Mouse (Mus musculus): Measurements from ENCODE around the gene Cblb. TPM values are rescaled to one million over a fixed set of nuclear protein-coding genes. Genes with fewer than 3 reads are reported as not detected.

The Cblb gene
- polyA plus RNA-seq, 2 experiments, result 1.8 TPM

DNA sequence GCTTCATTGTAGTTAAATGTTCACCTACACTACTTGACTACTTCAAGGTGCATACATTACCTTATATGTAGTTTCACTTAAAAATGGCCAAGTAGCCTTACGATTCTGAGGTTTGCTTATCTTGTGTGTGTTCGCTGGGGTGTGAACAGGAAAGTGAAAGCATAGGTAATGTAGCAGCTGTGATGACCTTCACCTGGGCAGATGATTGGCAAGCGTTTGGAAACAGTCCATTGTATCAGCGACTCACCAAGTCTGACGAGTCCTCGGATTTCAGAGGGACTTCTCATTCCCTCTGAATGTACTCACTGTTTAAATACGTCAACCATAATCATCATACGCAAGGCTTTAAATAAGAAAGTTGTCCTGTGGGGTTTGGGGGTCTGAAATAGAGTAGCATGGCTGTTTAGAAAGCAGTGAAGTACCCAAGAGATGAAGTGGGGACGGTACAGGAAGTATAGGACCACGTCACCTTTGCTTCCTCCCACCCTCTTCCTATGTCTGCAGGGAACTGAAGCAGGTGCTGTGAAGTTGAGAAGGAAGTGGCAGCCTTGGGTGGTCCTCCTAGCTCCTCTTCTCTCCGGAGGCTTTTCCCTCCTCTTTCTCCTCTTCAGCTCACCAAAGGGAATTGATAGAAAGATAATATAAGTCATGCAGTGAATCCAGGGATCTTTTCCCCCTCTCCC is 101.9 kb downstream of the Cblb start:
- Histone ChIP-seq H3K9me3 (ENCODE audit: control insufficient read depth, low read length) (no peaks in the 10 kb centered on the region), H3K36me3 (replicated peaks; ENCODE audit: control insufficient read depth, insufficient read depth, low read depth) (no peaks in the 10 kb centered on the region), H3K4me2 (ENCODE audit: low read depth) (no peak overlapping the region), H3K9ac (replicated peaks) (no peak overlapping the region), H3K27ac (no peak overlapping the region), H3K27me3 (ENCODE audit: control insufficient read depth, insufficient read depth, low read length) (no peaks in the 10 kb centered on the region), H3K4me3 (ENCODE audit: insufficient read depth in 1 of 2, low read depth in 2 of 2, low read length in 2 of 2) (no peak overlapping the region), H3K4me1 (replicated peaks; ENCODE audit: control insufficient read depth in 2 of 2, insufficient read depth in 2 of 2, low read length in 1 of 2) (no peaks in the 10 kb centered on the region)
- no peak for DNase-seq (ENCODE audit: low read depth in 3 of 3, low spot score in 3 of 3)
- no peak for TF ChIP-seq EP300 (IDR thresholded peaks at IDR 0.05; ENCODE audit: low read depth)
- no peak for TF ChIP-seq CTCF (IDR thresholded peaks at IDR 0.05; ENCODE audit: low read depth)
- no peak for ATAC-seq (ENCODE audit: insufficient read depth)
- WGBS (ENCODE audit: insufficient replicate concordance), result 67% methylated on average over 11 of the region's 11 CpGs

DNA sequence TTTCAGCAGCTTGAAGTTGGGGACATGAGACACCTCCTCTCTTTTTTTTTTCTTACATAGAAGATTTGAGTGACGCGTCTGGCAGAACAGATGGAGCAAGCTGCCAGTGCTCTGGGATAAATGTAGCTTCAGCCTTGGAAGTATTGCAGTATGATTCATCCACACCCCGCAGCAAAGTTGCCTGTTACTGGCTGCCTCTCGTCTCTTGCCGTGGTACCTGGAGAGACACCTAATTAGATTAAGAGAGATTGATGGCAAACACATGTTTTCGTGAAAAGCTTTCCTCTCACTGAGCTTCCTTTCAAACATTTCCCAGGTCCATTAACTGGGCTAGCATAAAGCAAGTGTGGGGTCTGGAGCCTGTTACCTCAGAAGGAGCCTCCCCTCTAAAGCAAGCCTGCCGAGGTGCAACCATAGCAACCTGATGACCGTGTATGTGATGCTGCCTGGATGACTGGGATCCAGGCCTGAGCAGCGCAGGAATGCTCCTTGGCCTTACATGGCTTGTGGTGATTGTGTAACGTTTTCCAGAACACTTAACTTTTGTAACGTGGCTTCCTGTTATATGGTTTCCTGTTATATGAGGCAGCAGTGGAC is 103.7 kb downstream of the Cblb start:
- Histone ChIP-seq H3K4me2 (ENCODE audit: low read depth) (no peak overlapping the region), H3K9ac (replicated peaks) (no peak overlapping the region), H3K9me3 (ENCODE audit: control insufficient read depth, low read length) (no peaks in the 10 kb centered on the region), H3K36me3 (replicated peaks; ENCODE audit: control insufficient read depth, insufficient read depth, low read depth) (no peaks in the 10 kb centered on the region), H3K27me3 (ENCODE audit: control insufficient read depth, insufficient read depth, low read length) (no peaks in the 10 kb centered on the region), H3K4me1 (replicated peaks; ENCODE audit: control insufficient read depth in 2 of 2, insufficient read depth in 2 of 2, low read length in 1 of 2) (no peaks in the 10 kb centered on the region), H3K4me3 (ENCODE audit: insufficient read depth in 1 of 2, low read depth in 2 of 2, low read length in 2 of 2) (no peak overlapping the region), H3K27ac (no peak overlapping the region)
- TF ChIP-seq EP300 (IDR thresholded peaks at IDR 0.05; ENCODE audit: low read depth) (no peak), CTCF (IDR thresholded peaks at IDR 0.05; ENCODE audit: low read depth) (no peak)
- no peak for DNase-seq (ENCODE audit: low read depth in 3 of 3, low spot score in 3 of 3)
- ATAC-seq (ENCODE audit: insufficient read depth), result no peak
- 65% methylated on average over 11 of the region's 11 CpGs for WGBS (ENCODE audit: insufficient replicate concordance)

DNA sequence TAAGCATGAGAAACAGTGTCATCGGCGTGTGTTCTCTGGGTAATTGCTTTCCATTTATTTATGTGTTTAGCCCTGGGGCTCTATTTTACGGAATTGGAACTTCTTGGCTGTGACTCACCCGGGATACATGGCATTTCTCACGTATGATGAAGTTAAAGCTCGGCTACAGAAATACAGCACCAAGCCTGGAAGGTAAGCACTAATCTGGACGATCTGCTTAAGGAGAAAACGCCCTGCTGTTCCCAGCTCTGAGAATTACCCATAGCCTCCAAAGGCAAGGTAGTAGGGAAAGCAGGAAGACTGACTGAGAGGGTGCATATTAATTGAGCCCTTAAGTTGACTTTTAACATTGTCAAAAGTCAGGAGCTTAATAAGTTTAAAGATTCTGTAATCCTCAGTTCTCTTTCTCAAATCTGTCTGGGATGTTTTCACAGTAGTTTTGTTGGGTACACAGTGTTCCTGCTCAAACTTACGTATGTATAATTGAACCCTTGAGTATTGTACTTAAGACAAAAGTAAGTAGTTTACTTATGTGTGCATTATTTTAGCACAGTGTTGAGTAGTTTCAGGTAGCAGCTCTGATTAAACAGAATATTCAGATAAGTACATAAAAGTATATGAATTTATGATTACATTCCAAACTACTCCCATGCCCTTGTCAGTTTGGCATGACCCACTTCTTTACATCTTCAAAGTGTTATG is 104.8 kb downstream of the Cblb start:
- Histone ChIP-seq H3K4me3 (ENCODE audit: insufficient read depth in 1 of 2, low read depth in 2 of 2, low read length in 2 of 2) (no peak overlapping the region), H3K27ac (no peak overlapping the region), H3K4me1 (replicated peaks; ENCODE audit: control insufficient read depth in 2 of 2, insufficient read depth in 2 of 2, low read length in 1 of 2) (no peaks in the 10 kb centered on the region), H3K4me2 (ENCODE audit: low read depth) (no peak overlapping the region), H3K9ac (replicated peaks) (no peak overlapping the region), H3K36me3 (replicated peaks; ENCODE audit: control insufficient read depth, insufficient read depth, low read depth) (no peaks in the 10 kb centered on the region), H3K9me3 (ENCODE audit: control insufficient read depth, low read length) (no peaks in the 10 kb centered on the region), H3K27me3 (ENCODE audit: control insufficient read depth, insufficient read depth, low read length) (no peaks in the 10 kb centered on the region)
- ATAC-seq (ENCODE audit: insufficient read depth) (no peak), DNase-seq (ENCODE audit: low read depth in 3 of 3, low spot score in 3 of 3) (no peak)
- WGBS (ENCODE audit: insufficient replicate concordance), result 75% methylated on average over 9 of the region's 9 CpGs
- TF ChIP-seq CTCF (IDR thresholded peaks at IDR 0.05; ENCODE audit: low read depth) (no peak), EP300 (IDR thresholded peaks at IDR 0.05; ENCODE audit: low read depth) (no peak)

GRCm38 (mm10) chr16:52143101-52143500 is 112.1 kb downstream of the Cblb start:
- Histone ChIP-seq H3K4me2 (ENCODE audit: low read depth) (no peak overlapping the region), H3K4me3 (ENCODE audit: insufficient read depth in 1 of 2, low read depth in 2 of 2, low read length in 2 of 2) (no peak overlapping the region), H3K36me3 (replicated peaks; ENCODE audit: control insufficient read depth, insufficient read depth, low read depth) (no peaks in the 10 kb centered on the region), H3K27me3 (ENCODE audit: control insufficient read depth, insufficient read depth, low read length) (no peaks in the 10 kb centered on the region), H3K27ac (no peak overlapping the region), H3K4me1 (replicated peaks; ENCODE audit: control insufficient read depth in 2 of 2, insufficient read depth in 2 of 2, low read length in 1 of 2) (no peaks in the 10 kb centered on the region), H3K9me3 (ENCODE audit: control insufficient read depth, low read length) (no peaks in the 10 kb centered on the region), H3K9ac (replicated peaks) (no peak overlapping the region)
- DNase-seq (ENCODE audit: low read depth in 3 of 3, low spot score in 3 of 3) (no peak), ATAC-seq (ENCODE audit: insufficient read depth) (no peak)
- TF ChIP-seq EP300 (IDR thresholded peaks at IDR 0.05; ENCODE audit: low read depth), result no peak
- 79% methylated on average over 13 of the region's 13 CpGs for WGBS (ENCODE audit: insufficient replicate concordance)

GRCm38 (mm10) chr16:52143818-52144217 is 112.8 kb downstream of the Cblb start:
- Histone ChIP-seq H3K9me3 (ENCODE audit: control insufficient read depth, low read length) (no peaks in the 10 kb centered on the region), H3K4me3 (ENCODE audit: insufficient read depth in 1 of 2, low read depth in 2 of 2, low read length in 2 of 2) (no peak overlapping the region), H3K27me3 (ENCODE audit: control insufficient read depth, insufficient read depth, low read length) (no peaks in the 10 kb centered on the region), H3K27ac (no peak overlapping the region), H3K9ac (replicated peaks) (no peak overlapping the region), H3K4me1 (replicated peaks; ENCODE audit: control insufficient read depth in 2 of 2, insufficient read depth in 2 of 2, low read length in 1 of 2) (no peaks in the 10 kb centered on the region), H3K36me3 (replicated peaks; ENCODE audit: control insufficient read depth, insufficient read depth, low read depth) (no peaks in the 10 kb centered on the region), H3K4me2 (ENCODE audit: low read depth) (no peak overlapping the region)
- DNase-seq (ENCODE audit: low read depth in 3 of 3, low spot score in 3 of 3) (no peak), ATAC-seq (ENCODE audit: insufficient read depth) (no peak)
- 75% methylated on average over 3 of the region's 3 CpGs for WGBS (ENCODE audit: insufficient replicate concordance)
- TF ChIP-seq EP300 (IDR thresholded peaks at IDR 0.05; ENCODE audit: low read depth) (no peak), CTCF (IDR thresholded peaks at IDR 0.05; ENCODE audit: low read depth) (no peak)

Data from liver, embryonic 14.5 days (tissue).